Mouse (Mus musculus) NIH3T3 (cell line): ENCODE results near the gene Vmn1r188.
"Not testable (repeated sequence)": the region's sequence is repeated elsewhere in the genome, so short reads cannot be mapped to it uniquely, and the experiment has no call there.

ENCODE experiments used
- DNase-seq: peaks from one replicate; pipeline ENCODE4 v3.0.0-alpha.2; 2012; ENCODE audit warnings: low read depth

Gene Vmn1r188

GRCm38 (mm10) chr13:22084140-22084539 lies at the start of gene Vmn1r188:
Gene Vmn1r188, plus strand, starts transcription at chr13:22084440.
- not testable (repeated sequence) for DNase-seq

GRCm38 (mm10) chr13:22034443-22035266 lies 49.6 kb upstream of the Vmn1r188 start:
- peak; percentile 29 for DNase-seq

GRCm38 (mm10) chr13:22035267-22036148 lies 48.7 kb upstream of the Vmn1r188 start, which contains the start of the genes Hist1h2ah and Hist1h2bk:
Gene Hist1h2ah, minus strand, starts transcription at chr13:22035568.
Gene Hist1h2bk, plus strand, starts transcription at chr13:22035870.
- peak; percentile 91 for DNase-seq

GRCm38 (mm10) chr13:22036149-22036956 lies 47.9 kb upstream of the Vmn1r188 start:
- DNase-seq: no peak

GRCm38 (mm10) chr13:22036986-22037385 lies 47.3 kb upstream of the Vmn1r188 start:
- no peak for DNase-seq

GRCm38 (mm10) chr13:22037415-22037814 lies 46.8 kb upstream of the Vmn1r188 start:
- DNase-seq: no peak

- no peak for DNase-seq
These were observed 44.9 kb upstream of the Vmn1r188 start for GRCm38 (mm10) chr13:22039364-22039763.

GRCm38 (mm10) chr13:22039951-22040463 lies 44.2 kb upstream of the Vmn1r188 start:
- no peak for DNase-seq

GRCm38 (mm10) chr13:22040464-22041141 lies 43.6 kb upstream of the Vmn1r188 start:
- peak; percentile 44 for DNase-seq

- peak; percentile 96 for DNase-seq
These were observed 43.1 kb upstream of the Vmn1r188 start, which contains the start of gene Hist1h4i for GRCm38 (mm10) chr13:22041142-22041536. Gene Hist1h4i, minus strand, starts transcription at chr13:22041362.

- peak; percentile 21 for DNase-seq
These were observed 42.3 kb upstream of the Vmn1r188 start for GRCm38 (mm10) chr13:22041651-22042567.

- DNase-seq: peak; percentile 96
These were observed 41.4 kb upstream of the Vmn1r188 start, which contains the start of the genes Hist1h2ag and Hist1h2bj for GRCm38 (mm10) chr13:22042568-22043502. Gene Hist1h2ag, minus strand, starts transcription at chr13:22042944. Gene Hist1h2bj, plus strand, starts transcription at chr13:22043214.

GRCm38 (mm10) chr13:22043503-22044431 lies 40.5 kb upstream of the Vmn1r188 start:
- DNase-seq: peak; percentile 81

- no peak for DNase-seq
These were observed 39.6 kb upstream of the Vmn1r188 start for GRCm38 (mm10) chr13:22044432-22045155.

GRCm38 (mm10) chr13:22045311-22045710 lies 38.9 kb upstream of the Vmn1r188 start:
- DNase-seq: no peak

GRCm38 (mm10) chr13:22049041-22049440 lies 35.2 kb upstream of the Vmn1r188 start:
- no peak for DNase-seq
